Mouse (Mus musculus) CH12.LX (cell line): ENCODE measurements at regions not wholly inside any gene's neighbourhood (a gene's known extent, or its start where the extent isn't known, plus 50 kb on each side); places are given as distances from the start of the nearest gene placed in this dataset.

Experiments
- DNase-seq: peaks from one replicate; pipeline ENCODE4 v3.0.0-alpha.2; 2013; ENCODE audit errors: extremely low read depth
- H3K27ac ChIP-seq: 2 replicates; pipeline ENCODE4 v1.5.1; 2012; ENCODE audit warnings: low read depth, mild to moderate bottlenecking, control low read depth, moderate library complexity; ENCODE audit not compliant: insufficient read depth
- H3K27me3 ChIP-seq: replicated peaks from 2 replicates; pipeline ENCODE3; 2012; ENCODE audit warnings: inconsistent platforms
- H3K36me3 ChIP-seq, 2 experiments: replicated peaks in 1 of 2; 2 replicates each; pipeline versions ENCODE3 to v1.6.1; 2012; ENCODE audit warnings: inconsistent platforms in 1 of 2, low read length in 1 of 2, mild to moderate bottlenecking in 1 of 2, mixed read lengths in 1 of 2, moderate library complexity in 1 of 2; ENCODE audit not compliant: control insufficient read depth in 1 of 2, insufficient read depth in 1 of 2
- H3K4me1 ChIP-seq, 2 experiments: 2 replicates each; pipeline ENCODE4 v1.6.1; 2012; ENCODE audit warnings: inconsistent platforms in 1 of 2, moderate library complexity in 1 of 2; ENCODE audit not compliant: insufficient read depth in 2 of 2, control insufficient read depth in 1 of 2
- H3K4me2 ChIP-seq: 2 replicates; pipeline ENCODE4 v1.6.1; 2012; ENCODE audit warnings: low read depth, mild to moderate bottlenecking, control low read depth; ENCODE audit not compliant: poor library complexity, insufficient read depth, severe bottlenecking
- H3K4me3 ChIP-seq, 3 experiments: fragments of 150-350 bp in 1 of 3; sonication (generic) in 1 of 3; replicated peaks in 1 of 3; 2 replicates each; pipeline versions ENCODE3 to v1.5.1; 2011 to 2012; ENCODE audit warnings: low read depth in 2 of 3, low read length in 2 of 3, mild to moderate bottlenecking in 2 of 3, moderate library complexity in 2 of 3, control low read depth in 1 of 3, improper control_type of control experiment in 1 of 3, inconsistent platforms in 1 of 3, mixed read lengths in 1 of 3; ENCODE audit not compliant: poor library complexity in 1 of 3
- H3K79me2 ChIP-seq: replicated peaks from 2 replicates; pipeline ENCODE4 v1.6.1; 2012; ENCODE audit warnings: mild to moderate bottlenecking, moderate library complexity; ENCODE audit not compliant: control insufficient read depth, poor library complexity, insufficient read depth, severe bottlenecking; ENCODE audit errors: extremely low read depth
- H3K9ac ChIP-seq: 2 replicates; pipeline ENCODE4 v1.6.1; 2012; ENCODE audit warnings: low read depth, mild to moderate bottlenecking, control low read depth, moderate library complexity; ENCODE audit not compliant: insufficient read depth
- H3K9me3 ChIP-seq: replicated peaks from 2 replicates; pipeline ENCODE3; 2012; ENCODE audit warnings: low read length, inconsistent platforms, mixed read lengths
- CHD2 ChIP-seq: IDR thresholded peaks from 2 replicates; pipeline ENCODE4 v1.6.1; 2011; ENCODE audit warnings: low read length, improper control_type of control experiment
- CTCF ChIP-seq, 2 experiments: IDR thresholded peaks in 1 of 2; conservative IDR thresholded peaks in 1 of 2; 2 replicates each; pipeline ENCODE4 v1.5.1; 2011 to 2012; ENCODE audit warnings: low read depth in 2 of 2, low read length in 2 of 2, improper control_type of control experiment in 1 of 2, inconsistent platforms in 1 of 2, mild to moderate bottlenecking in 1 of 2, moderate library complexity in 1 of 2
- ELF1 ChIP-seq: IDR thresholded peaks from 2 replicates; pipeline ENCODE4 v1.6.1; 2014; ENCODE audit warnings: low read depth, mild to moderate bottlenecking, inconsistent platforms, low read length, improper control_type of control experiment
- GABPA ChIP-seq: IDR thresholded peaks from 2 replicates; pipeline ENCODE4 v1.6.1; 2012; ENCODE audit warnings: low read depth, low read length, improper control_type of control experiment, inconsistent platforms; ENCODE audit not compliant: insufficient replicate concordance
- HCFC1 ChIP-seq: IDR thresholded peaks from 2 replicates; pipeline ENCODE4 v1.6.1; 2012; ENCODE audit warnings: low read depth, mild to moderate bottlenecking, inconsistent platforms, low read length, improper control_type of control experiment
- JUN ChIP-seq: IDR thresholded peaks from 2 replicates; pipeline ENCODE4 v1.6.1; 2011; ENCODE audit warnings: low read depth, mild to moderate bottlenecking, low read length, improper control_type of control experiment, moderate library complexity; ENCODE audit not compliant: insufficient read depth
- MAFK ChIP-seq: IDR thresholded peaks from 2 replicates; pipeline ENCODE4 v1.6.1; 2011; ENCODE audit warnings: low read length, improper control_type of control experiment; ENCODE audit not compliant: insufficient replicate concordance
- MAX ChIP-seq: IDR thresholded peaks from 2 replicates; pipeline ENCODE4 v1.6.1; 2011; ENCODE audit warnings: low read length, improper control_type of control experiment
- MEF2A ChIP-seq: IDR thresholded peaks from 2 replicates; pipeline ENCODE4 v1.6.1; 2014; ENCODE audit warnings: low read depth, mild to moderate bottlenecking, inconsistent platforms, low read length, improper control_type of control experiment, borderline replicate concordance
- MXI1 ChIP-seq: IDR thresholded peaks from 2 replicates; pipeline ENCODE4 v1.6.1; 2011; ENCODE audit warnings: mild to moderate bottlenecking, low read depth, low read length, improper control_type of control experiment
- PAX5 ChIP-seq: IDR thresholded peaks from 2 replicates; pipeline ENCODE4 v1.6.1; 2012; ENCODE audit warnings: low read length, inconsistent platforms, mixed read lengths
- POLR2AphosphoS2 ChIP-seq: IDR thresholded peaks from 2 replicates; pipeline ENCODE4 v1.6.1; 2011; ENCODE audit warnings: low read depth, low read length, improper control_type of control experiment
- RAD21 ChIP-seq: IDR thresholded peaks from 2 replicates; pipeline ENCODE4 v1.6.1; 2011; ENCODE audit warnings: low read depth, mild to moderate bottlenecking, low read length, improper control_type of control experiment, moderate library complexity
- RCOR1 ChIP-seq: conservative IDR thresholded peaks from 2 replicates; pipeline ENCODE4 v1.6.1; 2012; ENCODE audit warnings: low read depth, mild to moderate bottlenecking, inconsistent platforms, low read length, improper control_type of control experiment
- SIN3A ChIP-seq: IDR thresholded peaks from 2 replicates; pipeline ENCODE4 v1.6.1; 2012; ENCODE audit warnings: low read length, improper control_type of control experiment, inconsistent platforms
- SMC3 ChIP-seq: IDR thresholded peaks from 2 replicates; pipeline ENCODE4 v1.6.1; 2011; ENCODE audit warnings: low read depth, low read length, improper control_type of control experiment
- USF1 ChIP-seq: IDR thresholded peaks from 2 replicates; pipeline ENCODE4 v1.6.1; 2014; ENCODE audit warnings: low read depth, mild to moderate bottlenecking, inconsistent platforms, low read length, improper control_type of control experiment
- ZC3H11A ChIP-seq: IDR thresholded peaks from 2 replicates; pipeline ENCODE4 v1.6.1; 2012; ENCODE audit warnings: low read depth, mild to moderate bottlenecking, inconsistent platforms, low read length, improper control_type of control experiment
- ZKSCAN1 ChIP-seq: IDR thresholded peaks from 2 replicates; pipeline ENCODE4 v1.6.1; 2012; ENCODE audit warnings: low read depth, inconsistent platforms, low read length, improper control_type of control experiment, borderline replicate concordance
- ZNF384 ChIP-seq: IDR thresholded peaks from 2 replicates; pipeline ENCODE4 v1.6.1; 2012; ENCODE audit warnings: low read depth, low read length, improper control_type of control experiment, inconsistent platforms
- dilution Hi-C: fragments of 300-500 bp; cut with MboI; formaldehyde crosslinking; loops from 2 replicates; pipeline ENCODE4 v1.14.3; 2020; ENCODE audit warnings: low sequenced_read_pairs; ENCODE audit not compliant: extremely low pct_unique_long_range_greater_than_20kb, extremely low pct_ligation_motif_present
- in situ Hi-C: fragments of 300-500 bp; cut with MboI; formaldehyde crosslinking; loops from 3 replicates; pipeline ENCODE4 v1.14.3; 2019; ENCODE audit warnings: low sequenced_read_pairs, low pct_ligation_motif_present, low pct_unique_long_range_greater_than_20kb, mixed read lengths

- Histone ChIP-seq H3K4me1 (no peaks in the 10 kb centered on the region), H3K9ac (no peak overlapping the region), H3K4me3 (no peak overlapping the region)
- no peak for TF ChIP-seq RAD21
- TF ChIP-seq, all 38 proteins: peak for 0
- no peaks in the 10 kb centered on the region for H3K36me3 ChIP-seq
- no peaks in the 10 kb centered on the region for H3K79me2 ChIP-seq
- no peak overlapping the region for H3K4me2 ChIP-seq
- H3K9me3 ChIP-seq, result no peaks in the 10 kb centered on the region
- dilution Hi-C loops, result no loop called here
- in situ Hi-C loops, result no loop called here
- no peak for DNase-seq
- H3K27me3 ChIP-seq, result peaks cover 90% of the 10 kb centered on the region
- H3K27ac ChIP-seq, result no peak overlapping the region
Observed at GRCm38 (mm10) chr6:84325384-84326114, 268.2 kb downstream of the Cyp26b1 start.

- TF ChIP-seq MXI1 (no peak), ZNF384 (no peak), HCFC1 (no peak)
- dilution Hi-C loops (no loop called here), in situ Hi-C loops (no loop called here)
- Histone ChIP-seq H3K36me3 (no peaks in the 10 kb centered on the region), H3K27me3 (peaks cover 86% of the 10 kb centered on the region), H3K9ac (no peak overlapping the region), H3K27ac (no peak overlapping the region), H3K79me2 (no peaks in the 10 kb centered on the region), H3K4me1 (no peaks in the 10 kb centered on the region), H3K4me3 (no peak overlapping the region), H3K9me3 (no peaks in the 10 kb centered on the region), H3K4me2 (no peak overlapping the region)
- no peak for DNase-seq
Observed at GRCm38 (mm10) chr6:84324185-84324584, 269.5 kb downstream of the Cyp26b1 start.

- no peaks in the 10 kb centered on the region for H3K4me1 ChIP-seq
- H3K27ac ChIP-seq, result no peak overlapping the region
- no peak overlapping the region for H3K4me2 ChIP-seq
- H3K36me3 ChIP-seq, result no peaks in the 10 kb centered on the region
- dilution Hi-C loops, result no loop called here
- peaks cover 87% of the 10 kb centered on the region for H3K27me3 ChIP-seq
- no peak for TF ChIP-seq MEF2A
- TF ChIP-seq GABPA, result no peak
- no peak for TF ChIP-seq ELF1
- TF ChIP-seq PAX5, result no peak
- TF ChIP-seq MAX, result no peak
- TF ChIP-seq CTCF (conservative IDR thresholded peaks at IDR 0.05 in 1 of 2, IDR thresholded peaks at IDR 0.05 in 1 of 2; ENCODE audit: low read depth in 2 of 2, low read length in 2 of 2), result peak in 1 of 2 experiments; percentile 36; a peak in 2 of 4 replicates
- no peak for TF ChIP-seq CHD2
- no peak for TF ChIP-seq RCOR1
- TF ChIP-seq MAFK, result no peak
- no peak for TF ChIP-seq JUN
- no peak for TF ChIP-seq ZC3H11A
- peak; percentile 11; the same call in 1 of the 2 replicates for TF ChIP-seq SMC3
- TF ChIP-seq ZKSCAN1, result no peak
- no peak for TF ChIP-seq POLR2AphosphoS2
- no peak for TF ChIP-seq USF1
- no peak for TF ChIP-seq SIN3A
- TF ChIP-seq, all 38 proteins: peak for 2
- Histone ChIP-seq H3K79me2 (no peaks in the 10 kb centered on the region), H3K9ac (no peak overlapping the region), H3K9me3 (no peaks in the 10 kb centered on the region), H3K4me3 (no peak overlapping the region)
- in situ Hi-C loops, result no loop called here
- DNase-seq, result no peak
Observed at GRCm38 (mm10) chr6:84322528-84322927, 271.2 kb downstream of the Cyp26b1 start.
